Mouse (Mus musculus) liver, adult (tissue): Measurements from ENCODE around the gene Olfr1444.

Experiments used
- GATA4 ChIP-seq: IDR thresholded peaks from 2 replicates; pipeline ENCODE4 v1.6.1; 2014; ENCODE audit warnings: mild to moderate bottlenecking, low read length; ENCODE audit not compliant: insufficient replicate concordance

Gene Olfr1444

GRCm38 (mm10) chr19:12856983-12857382, at the start of gene Olfr1444:
Gene Olfr1444 (plus strand): TSS chr19:12857283.
- TF ChIP-seq GATA4, result no peak

- no peak for TF ChIP-seq GATA4
Measured at GRCm38 (mm10) chr19:12812644-12813364, 44.3 kb upstream of the Olfr1444 start.

GRCm38 (mm10) chr19:12813883-12814282, 43.2 kb upstream of the Olfr1444 start:
- no peak for TF ChIP-seq GATA4

GRCm38 (mm10) chr19:12818507-12818906, 38.6 kb upstream of the Olfr1444 start:
- TF ChIP-seq GATA4, result no peak

GRCm38 (mm10) chr19:12820383-12820782, 36.7 kb upstream of the Olfr1444 start:
- no peak for TF ChIP-seq GATA4

GRCm38 (mm10) chr19:12824549-12824948, 32.5 kb upstream of the Olfr1444 start:
- TF ChIP-seq GATA4, result no peak

GRCm38 (mm10) chr19:12830823-12831430, 26.2 kb upstream of the Olfr1444 start:
- TF ChIP-seq GATA4, result no peak

GRCm38 (mm10) chr19:12831559-12831958, 25.5 kb upstream of the Olfr1444 start:
- no peak for TF ChIP-seq GATA4

GRCm38 (mm10) chr19:12833625-12834024, 23.5 kb upstream of the Olfr1444 start:
- no peak for TF ChIP-seq GATA4

- TF ChIP-seq GATA4, result no peak
Measured at GRCm38 (mm10) chr19:12838507-12838906, 18.6 kb upstream of the Olfr1444 start.

GRCm38 (mm10) chr19:12846382-12846781, 10.7 kb upstream of the Olfr1444 start, which contains the start of gene Gm5244:
Gene Gm5244 (plus strand): TSS chr19:12846682.
- TF ChIP-seq GATA4, result no peak

GRCm38 (mm10) chr19:12883555-12883954, 26.5 kb downstream of the Olfr1444 start, which contains the start of gene Olfr1445:
Gene Olfr1445 (plus strand): TSS chr19:12883855.
- TF ChIP-seq GATA4, result no peak

- TF ChIP-seq GATA4, result no peak
Measured at GRCm38 (mm10) chr19:12893424-12893823, 36.3 kb downstream of the Olfr1444 start, which contains the start of gene Olfr1446. Gene Olfr1446 (minus strand): TSS chr19:12893524.

GRCm38 (mm10) chr19:12903643-12904042, 46.6 kb downstream of the Olfr1444 start, which contains the start of gene Olfr1447:
Gene Olfr1447 (minus strand): TSS chr19:12903743.
- TF ChIP-seq GATA4, result no peak
